Mouse (Mus musculus): Measurements from ENCODE around the gene Ptar1. TPM values are rescaled to one million over a fixed set of nuclear protein-coding genes. Genes with fewer than 3 reads are reported as not detected.

The Ptar1 gene
- polyA plus RNA-seq, 1 experiment from 2014 or later = 12.6 TPM

DNA sequence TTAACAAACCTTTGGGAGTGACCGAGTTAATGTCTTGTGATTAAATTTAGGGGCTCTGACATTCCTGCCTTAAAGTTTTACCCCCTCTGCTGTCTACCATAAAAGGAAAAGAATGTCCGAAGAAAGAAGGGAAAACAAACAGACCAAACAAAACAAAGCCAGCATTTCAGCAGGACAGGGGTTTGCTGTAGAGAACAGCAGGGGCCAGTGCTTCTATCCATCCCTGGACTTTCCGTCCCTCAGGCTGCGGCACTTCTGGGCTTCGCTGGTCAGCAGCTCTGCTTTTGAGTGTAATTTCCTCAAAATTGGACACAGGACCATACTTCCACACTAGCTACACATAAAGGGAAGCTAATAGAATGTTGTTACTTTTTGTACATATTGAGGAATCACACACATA, 81.6 kb downstream of the Ptar1 start:
- H3K36me3 ChIP-seq (ENCODE audit: control insufficient read depth, insufficient read depth, low read length) = no peaks in the 10 kb centered on the region
- no peaks in the 10 kb centered on the region for H3K27me3 ChIP-seq (ENCODE audit: control insufficient read depth, insufficient read depth, low read length)
- H3K4me3 ChIP-seq (ENCODE audit: low read depth, low read length) = no peak overlapping the region
- no peak overlapping the region for H3K4me2 ChIP-seq (ENCODE audit: low read depth, low read length)
- no peaks in the 10 kb centered on the region for H3K9me3 ChIP-seq (ENCODE audit: control insufficient read depth, low read length)
- H3K27ac ChIP-seq (ENCODE audit: low read depth, low read length) = no peak overlapping the region
- peaks cover 18% of the 10 kb centered on the region for H3K4me1 ChIP-seq (ENCODE audit: control insufficient read depth, insufficient read depth, low read length)
- H3K9ac ChIP-seq (replicated peaks; ENCODE audit: low read depth, low read length) = no peak overlapping the region
- 13% methylated on average over 5 of the region's 5 CpGs for WGBS
- no peak for ATAC-seq (ENCODE audit: low read depth)

DNA sequence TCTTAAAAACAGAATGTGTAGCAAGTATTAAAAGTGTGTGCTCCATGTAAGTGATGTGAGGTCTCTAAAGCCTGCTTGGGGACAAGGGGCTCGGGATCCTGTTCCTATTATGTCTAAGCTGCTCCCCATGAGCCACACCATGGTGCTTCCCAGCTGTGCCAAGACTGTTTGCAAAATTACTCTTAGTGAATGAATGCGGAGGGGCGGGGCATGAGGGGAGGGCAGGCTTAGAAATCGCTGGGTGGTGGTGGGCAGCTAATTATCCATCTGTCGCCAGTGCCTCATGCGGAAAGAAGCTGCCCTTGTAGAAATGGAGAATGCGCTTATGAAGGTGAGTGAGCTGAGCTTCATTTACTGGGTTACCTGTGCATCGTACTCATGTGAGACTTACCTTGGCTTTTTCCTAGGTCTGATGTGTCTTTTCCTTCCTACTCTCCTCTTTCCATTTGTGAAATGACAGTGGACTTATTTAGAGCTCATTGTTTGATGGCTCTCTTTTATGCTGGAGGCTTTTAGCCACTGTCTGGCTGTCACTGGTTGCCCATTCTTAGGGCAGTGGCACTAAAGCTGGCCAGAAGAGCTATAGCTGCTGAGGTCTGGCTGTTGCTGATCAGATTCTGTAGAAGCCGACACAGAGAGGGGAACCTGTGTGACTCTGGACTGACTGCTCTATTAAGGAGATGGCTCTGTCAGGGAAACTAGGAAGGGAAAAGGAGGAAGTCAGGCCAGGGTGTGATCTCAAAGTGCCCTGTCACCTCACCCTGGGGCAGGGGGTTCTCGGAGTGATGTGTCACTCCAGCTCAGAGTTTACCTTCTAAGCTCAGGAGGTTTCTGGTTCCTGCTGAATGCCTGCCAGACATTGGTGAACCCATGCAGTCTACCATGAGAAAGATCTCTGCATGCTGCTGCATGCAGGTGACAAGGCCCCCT, 83.5 kb downstream of the Ptar1 start:
- no peak overlapping the region for H3K4me3 ChIP-seq (ENCODE audit: low read depth, low read length)
- no peaks in the 10 kb centered on the region for H3K27me3 ChIP-seq (ENCODE audit: control insufficient read depth, insufficient read depth, low read length)
- no peaks in the 10 kb centered on the region for H3K9me3 ChIP-seq (ENCODE audit: control insufficient read depth, low read length)
- peak overlapping the region; percentile 9; the same call in 1 of the 2 replicates for H3K4me2 ChIP-seq (ENCODE audit: low read depth, low read length)
- ATAC-seq (ENCODE audit: low read depth) = peak; percentile 78
- peaks cover 16% of the 10 kb centered on the region for H3K4me1 ChIP-seq (ENCODE audit: control insufficient read depth, insufficient read depth, low read length)
- no peaks in the 10 kb centered on the region for H3K36me3 ChIP-seq (ENCODE audit: control insufficient read depth, insufficient read depth, low read length)
- H3K27ac ChIP-seq (ENCODE audit: low read depth, low read length) = peak overlapping the region; percentile 52; the same call in 1 of the 2 replicates
- WGBS = 24% methylated on average over 10 of the region's 10 CpGs
- H3K9ac ChIP-seq (replicated peaks; ENCODE audit: low read depth, low read length) = no peak overlapping the region

DNA sequence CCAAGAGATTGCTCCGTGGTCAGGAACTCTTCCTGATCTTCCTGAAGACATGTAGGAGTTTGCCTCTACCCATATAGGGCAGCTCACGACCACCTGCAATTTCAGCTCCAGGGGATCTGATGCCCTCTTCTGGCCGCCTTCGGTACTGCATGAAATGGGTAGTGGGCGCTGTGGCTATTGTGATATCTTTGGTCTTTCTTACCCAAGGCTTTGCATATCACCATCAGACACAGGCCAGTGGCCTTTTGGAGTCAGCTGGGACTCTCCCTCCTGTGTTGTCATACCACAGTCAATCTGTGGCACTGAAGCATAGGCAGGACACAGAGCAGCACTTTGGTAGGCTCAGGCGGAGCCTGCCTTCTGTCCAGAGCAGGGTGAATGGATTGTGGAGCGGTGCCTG, 84.7 kb downstream of the Ptar1 start:
- ATAC-seq (ENCODE audit: low read depth) = no peak
- peaks cover 16% of the 10 kb centered on the region for H3K4me1 ChIP-seq (ENCODE audit: control insufficient read depth, insufficient read depth, low read length)
- H3K36me3 ChIP-seq (ENCODE audit: control insufficient read depth, insufficient read depth, low read length) = no peaks in the 10 kb centered on the region
- no peaks in the 10 kb centered on the region for H3K27me3 ChIP-seq (ENCODE audit: control insufficient read depth, insufficient read depth, low read length)
- no peak overlapping the region for H3K4me3 ChIP-seq (ENCODE audit: low read depth, low read length)
- H3K4me2 ChIP-seq (ENCODE audit: low read depth, low read length) = no peak overlapping the region
- no peak overlapping the region for H3K27ac ChIP-seq (ENCODE audit: low read depth, low read length)
- WGBS = 69% methylated on average over 7 of the region's 7 CpGs
- no peaks in the 10 kb centered on the region for H3K9me3 ChIP-seq (ENCODE audit: control insufficient read depth, low read length)
- no peak overlapping the region for H3K9ac ChIP-seq (replicated peaks; ENCODE audit: low read depth, low read length)

DNA sequence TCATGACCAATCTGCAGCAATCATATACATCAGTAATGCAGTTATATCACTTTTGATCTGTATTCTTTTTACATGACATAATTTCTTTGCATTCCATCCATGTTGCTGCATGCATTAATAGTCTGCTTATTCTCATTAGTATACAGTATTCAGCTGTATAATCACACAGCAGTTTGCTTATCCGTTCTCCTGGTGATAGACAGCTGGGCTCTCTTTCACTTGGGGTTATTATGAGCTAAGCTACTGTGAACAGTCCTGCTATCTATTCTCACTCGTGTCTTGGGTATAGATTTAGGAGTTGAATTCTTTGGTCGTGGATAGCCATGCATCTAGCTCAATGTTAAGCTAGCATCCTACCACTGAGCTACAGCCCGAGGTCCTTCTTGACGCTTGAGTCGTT, 88.1 kb downstream of the Ptar1 start:
- no peaks in the 10 kb centered on the region for H3K9me3 ChIP-seq (ENCODE audit: control insufficient read depth, low read length)
- H3K4me3 ChIP-seq (ENCODE audit: low read depth, low read length) = no peak overlapping the region
- H3K27ac ChIP-seq (ENCODE audit: low read depth, low read length) = no peak overlapping the region
- H3K4me1 ChIP-seq (ENCODE audit: control insufficient read depth, insufficient read depth, low read length) = peaks cover 10% of the 10 kb centered on the region
- H3K4me2 ChIP-seq (ENCODE audit: low read depth, low read length) = no peak overlapping the region
- no peaks in the 10 kb centered on the region for H3K27me3 ChIP-seq (ENCODE audit: control insufficient read depth, insufficient read depth, low read length)
- no peaks in the 10 kb centered on the region for H3K36me3 ChIP-seq (ENCODE audit: control insufficient read depth, insufficient read depth, low read length)
- WGBS = 71% methylated on average over 6 of the region's 6 CpGs
- ATAC-seq (ENCODE audit: low read depth) = no peak
- no peak overlapping the region for H3K9ac ChIP-seq (replicated peaks; ENCODE audit: low read depth, low read length)

DNA sequence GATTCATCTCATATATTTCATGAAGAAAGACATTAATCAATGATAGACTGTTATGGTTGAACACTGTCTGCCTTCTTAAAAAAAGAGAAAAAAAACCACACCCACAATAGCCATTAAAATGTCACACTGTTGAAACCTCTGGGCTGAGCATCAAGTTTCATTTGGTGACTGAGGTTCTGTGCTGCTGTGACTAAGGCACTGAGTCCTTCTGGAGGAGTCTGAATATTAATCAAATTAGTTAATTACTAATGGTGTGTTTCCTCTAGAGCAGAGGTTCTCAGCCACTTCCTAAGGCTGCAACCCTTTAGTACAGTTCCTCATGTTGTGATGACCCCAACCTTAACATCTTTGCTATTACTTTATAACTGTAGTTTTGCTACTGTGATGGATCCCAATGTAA, 91.9 kb downstream of the Ptar1 start:
- no peak for ATAC-seq (ENCODE audit: low read depth)
- Histone ChIP-seq H3K27me3 (ENCODE audit: control insufficient read depth, insufficient read depth, low read length) (no peaks in the 10 kb centered on the region), H3K4me3 (ENCODE audit: low read depth, low read length) (no peak overlapping the region), H3K36me3 (ENCODE audit: control insufficient read depth, insufficient read depth, low read length) (no peaks in the 10 kb centered on the region), H3K9me3 (ENCODE audit: control insufficient read depth, low read length) (no peaks in the 10 kb centered on the region), H3K9ac (replicated peaks; ENCODE audit: low read depth, low read length) (no peak overlapping the region), H3K27ac (ENCODE audit: low read depth, low read length) (no peak overlapping the region), H3K4me2 (ENCODE audit: low read depth, low read length) (no peak overlapping the region), H3K4me1 (ENCODE audit: control insufficient read depth, insufficient read depth, low read length) (0 out of 2 replicates have a peak, but pooled peaks cover 3% of the 10 kb centered on the region)

DNA sequence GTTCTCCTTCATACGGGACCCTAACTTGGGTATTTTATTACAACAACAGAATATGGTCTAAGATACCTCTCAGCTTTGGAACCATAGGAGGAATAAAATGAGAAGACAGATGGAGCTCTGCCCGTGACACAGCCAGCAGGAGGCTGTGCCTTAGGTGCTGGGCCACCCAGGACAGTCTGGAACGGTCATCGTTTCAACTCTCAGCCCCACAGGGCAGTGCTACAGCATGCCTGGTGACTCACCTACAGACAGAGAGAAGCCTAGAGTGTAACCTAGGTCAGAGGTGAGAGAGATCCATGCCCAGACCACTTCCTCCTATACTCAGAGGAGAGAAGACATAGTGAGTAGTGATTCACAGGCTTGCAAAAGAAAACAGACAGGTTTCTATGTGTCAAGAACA, 92.9 kb downstream of the Ptar1 start:
- H3K9me3 ChIP-seq (ENCODE audit: control insufficient read depth, low read length) = no peaks in the 10 kb centered on the region
- H3K4me2 ChIP-seq (ENCODE audit: low read depth, low read length) = no peak overlapping the region
- no peaks in the 10 kb centered on the region for H3K27me3 ChIP-seq (ENCODE audit: control insufficient read depth, insufficient read depth, low read length)
- WGBS = 87% methylated on average over 4 of the region's 4 CpGs
- no peak overlapping the region for H3K4me3 ChIP-seq (ENCODE audit: low read depth, low read length)
- H3K27ac ChIP-seq (ENCODE audit: low read depth, low read length) = no peak overlapping the region
- no peaks in the 10 kb centered on the region for H3K36me3 ChIP-seq (ENCODE audit: control insufficient read depth, insufficient read depth, low read length)
- ATAC-seq (ENCODE audit: low read depth) = no peak
- 0 out of 2 replicates have a peak, but pooled peaks cover 3% of the 10 kb centered on the region for H3K4me1 ChIP-seq (ENCODE audit: control insufficient read depth, insufficient read depth, low read length)
- no peak overlapping the region for H3K9ac ChIP-seq (replicated peaks; ENCODE audit: low read depth, low read length)

Other genes starting within 250 kb of the Ptar1 start
- gene Mamdc2, start 239.0 kb upstream of the Ptar1 start, polyA plus RNA-seq (2014; fragmentation: Nextera tagmentation; extraction: Ambion mirVana) = 1.1 and 1.6 TPM in 2 replicates
- 0.32 and 1.6 TPM in 2 replicates for gene 1700028P14Rik, start 34.6 kb upstream of the Ptar1 start, polyA plus RNA-seq (2014; fragmentation: Nextera tagmentation; extraction: Ambion mirVana)
- gene Apba1, start 71.5 kb downstream of the Ptar1 start, polyA plus RNA-seq (2014; fragmentation: Nextera tagmentation; extraction: Ambion mirVana) = 12.6 and 15.8 TPM in 2 replicates

Data from neural tube, embryonic 14.5 days (tissue).